Mouse (Mus musculus): ENCODE data around the gene Trappc12.

Gene Trappc12

DNA sequence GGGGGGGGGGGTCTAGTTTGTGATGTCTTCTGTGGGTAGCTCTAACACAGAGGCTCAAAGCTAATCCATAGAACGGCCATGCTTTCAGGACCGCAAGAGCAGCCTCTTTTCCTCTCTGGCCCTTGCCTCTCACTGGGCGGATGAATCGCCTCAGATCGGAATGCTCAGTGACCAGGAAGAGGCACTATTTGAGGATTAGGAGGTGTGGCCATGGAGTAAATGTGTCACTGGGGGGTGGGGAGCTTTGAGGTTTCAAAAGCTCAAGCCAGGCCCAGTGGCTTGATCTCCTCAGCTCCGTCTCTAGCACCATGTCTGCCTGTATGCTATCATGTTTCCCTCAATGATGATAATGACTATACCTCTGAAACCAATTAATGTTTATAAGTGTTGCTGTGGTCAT is 61.3 kb downstream of the Trappc12 start:
- DNase-seq (ENCODE audit: low spot score): no peak

DNA sequence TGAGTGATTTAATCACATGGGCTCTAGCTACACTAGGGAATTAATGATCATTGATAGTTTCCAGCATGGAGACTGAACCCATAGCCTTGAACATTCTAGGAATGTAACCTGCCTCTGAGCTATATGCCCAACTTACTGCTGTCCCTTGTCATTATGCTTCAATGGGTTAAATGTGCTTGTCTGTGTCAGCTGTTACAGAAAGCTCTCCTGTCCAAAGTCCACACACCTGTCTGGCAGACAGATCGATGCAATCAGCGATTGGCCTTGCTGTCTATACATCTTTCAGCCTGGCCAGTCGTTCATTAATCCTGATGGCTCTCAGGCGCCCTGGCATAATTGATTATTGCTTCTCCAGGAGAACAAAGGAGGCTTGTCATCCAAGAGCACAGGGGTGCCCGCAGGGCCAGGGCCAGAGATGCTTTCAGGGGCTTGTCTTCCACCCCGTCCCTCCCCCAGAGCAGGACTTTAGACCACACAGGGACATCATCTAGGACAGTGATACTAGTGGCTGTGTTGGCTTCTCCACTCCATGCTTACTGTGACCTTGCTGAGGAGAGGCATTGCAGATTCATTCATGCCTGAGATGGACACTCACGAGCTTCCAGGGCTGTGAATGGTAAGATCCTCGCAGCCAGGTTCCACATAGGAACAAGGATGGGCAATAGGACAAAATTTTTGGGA is 63.9 kb downstream of the Trappc12 start:
- no peak for DNase-seq (ENCODE audit: low spot score)

GRCm38 (mm10) chr12:28685771-28686170 is 64.5 kb downstream of the Trappc12 start:
- no peak for DNase-seq (ENCODE audit: low spot score)

DNA sequence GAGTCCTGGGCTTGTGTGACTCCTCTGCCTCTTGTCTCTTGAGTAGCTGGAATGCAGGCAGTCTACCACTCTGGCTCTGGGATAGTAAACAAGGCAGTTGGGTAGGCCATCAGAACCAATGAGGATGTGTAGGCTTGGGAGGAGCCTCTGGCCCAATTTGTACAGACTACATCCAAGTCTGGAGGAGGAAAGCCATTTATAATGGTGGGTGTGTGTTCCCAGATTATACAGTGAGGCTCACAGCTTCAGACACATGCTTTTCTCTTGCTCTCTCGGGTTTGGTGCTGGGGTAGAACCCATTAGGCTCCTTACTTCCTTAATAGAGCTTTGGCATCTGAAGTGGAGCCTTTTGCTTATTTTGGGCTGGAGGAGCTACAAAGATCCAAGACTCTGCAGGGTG is 65.6 kb downstream of the Trappc12 start:
- no peak for DNase-seq (ENCODE audit: low spot score)

DNA sequence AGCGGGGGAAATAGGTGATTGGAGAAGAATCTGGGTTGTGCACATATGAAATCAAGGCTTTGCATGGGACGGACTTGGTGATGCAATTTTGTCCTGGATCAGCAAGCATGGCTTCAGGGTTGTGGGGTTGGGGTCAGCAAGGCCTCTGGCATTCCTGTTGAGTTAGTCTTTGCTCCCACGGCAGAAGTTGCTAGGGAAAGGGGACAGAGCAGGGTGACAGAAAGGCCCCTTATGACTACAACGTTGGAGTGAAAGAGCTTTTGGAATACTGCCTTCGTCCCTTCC is 74.4 kb downstream of the Trappc12 start:
- no peak for DNase-seq (ENCODE audit: low spot score)

DNA sequence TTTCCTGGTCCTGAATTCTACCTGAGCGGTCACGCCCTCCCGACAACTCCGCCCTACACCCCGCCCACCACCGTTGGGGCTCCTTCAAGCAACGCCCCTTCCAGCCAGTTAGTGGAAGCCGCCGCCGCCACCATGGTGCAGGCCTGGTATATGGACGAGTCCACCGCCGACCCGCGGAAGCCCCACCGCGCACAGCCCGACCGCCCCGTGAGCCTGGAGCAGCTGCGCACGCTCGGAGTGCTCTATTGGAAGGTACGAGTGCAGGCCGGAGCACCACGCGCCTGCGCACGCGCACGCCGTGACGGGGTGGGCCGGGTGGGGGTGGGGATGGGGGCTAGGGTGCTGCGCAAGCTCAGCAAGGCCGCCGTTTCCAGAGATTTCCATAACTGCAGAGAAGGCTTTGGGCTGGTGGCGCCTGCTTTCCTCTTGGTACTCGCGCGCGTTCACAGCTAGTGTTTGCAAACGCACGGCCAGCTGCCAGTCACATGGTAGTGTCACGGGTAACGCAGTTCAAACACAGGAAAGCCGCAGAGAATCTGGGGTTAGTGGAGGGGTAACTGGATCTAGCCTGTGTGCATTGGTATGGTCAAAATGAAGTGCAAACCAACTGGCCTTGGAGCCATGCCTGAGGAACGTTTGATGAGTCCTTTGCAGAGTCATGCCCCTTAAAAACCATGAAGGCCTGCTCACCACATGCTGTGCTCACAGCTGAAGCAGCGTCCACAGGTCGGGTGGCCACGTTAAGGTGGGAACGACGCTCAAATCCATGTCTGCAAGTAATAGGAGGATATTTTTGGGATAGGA is 74.9 kb downstream of the Trappc12 start, which contains the start of gene Adi1:
Gene Adi1 (plus strand): TSS at position 111 of the 804 bp plus-strand sequence.
- DNase-seq (ENCODE audit: low spot score): peak; percentile 57

GRCm38 (mm10) chr12:28674038-28674720 is 76.1 kb downstream of the Trappc12 start:
- DNase-seq (ENCODE audit: low spot score): peak; percentile 11

GRCm38 (mm10) chr12:28667287-28667686 is 83.0 kb downstream of the Trappc12 start:
- no peak for DNase-seq (ENCODE audit: low spot score)

- no peak for DNase-seq (ENCODE audit: low spot score)
These were observed 83.5 kb downstream of the Trappc12 start for GRCm38 (mm10) chr12:28666734-28667133.

DNA sequence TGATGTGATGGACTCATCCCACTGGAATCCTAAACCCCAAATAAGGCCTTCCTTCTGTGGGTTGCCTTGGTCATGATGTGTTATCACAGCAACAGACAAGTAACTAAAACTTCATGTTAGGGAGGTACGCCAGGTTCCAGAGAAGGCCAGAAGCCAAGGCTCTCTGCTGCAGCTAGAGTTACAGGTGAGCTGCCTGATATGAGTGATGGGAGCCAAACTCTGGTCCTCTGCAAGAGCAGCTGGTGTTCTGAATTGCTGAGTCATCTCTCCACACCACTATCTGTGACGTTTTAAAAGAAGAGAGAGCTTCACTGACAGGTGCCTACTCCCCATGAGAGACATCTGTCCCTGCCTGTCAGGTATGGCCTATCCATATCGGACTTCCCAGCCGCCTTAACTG is 87.6 kb downstream of the Trappc12 start:
- no peak for DNase-seq (ENCODE audit: low spot score)

DNA sequence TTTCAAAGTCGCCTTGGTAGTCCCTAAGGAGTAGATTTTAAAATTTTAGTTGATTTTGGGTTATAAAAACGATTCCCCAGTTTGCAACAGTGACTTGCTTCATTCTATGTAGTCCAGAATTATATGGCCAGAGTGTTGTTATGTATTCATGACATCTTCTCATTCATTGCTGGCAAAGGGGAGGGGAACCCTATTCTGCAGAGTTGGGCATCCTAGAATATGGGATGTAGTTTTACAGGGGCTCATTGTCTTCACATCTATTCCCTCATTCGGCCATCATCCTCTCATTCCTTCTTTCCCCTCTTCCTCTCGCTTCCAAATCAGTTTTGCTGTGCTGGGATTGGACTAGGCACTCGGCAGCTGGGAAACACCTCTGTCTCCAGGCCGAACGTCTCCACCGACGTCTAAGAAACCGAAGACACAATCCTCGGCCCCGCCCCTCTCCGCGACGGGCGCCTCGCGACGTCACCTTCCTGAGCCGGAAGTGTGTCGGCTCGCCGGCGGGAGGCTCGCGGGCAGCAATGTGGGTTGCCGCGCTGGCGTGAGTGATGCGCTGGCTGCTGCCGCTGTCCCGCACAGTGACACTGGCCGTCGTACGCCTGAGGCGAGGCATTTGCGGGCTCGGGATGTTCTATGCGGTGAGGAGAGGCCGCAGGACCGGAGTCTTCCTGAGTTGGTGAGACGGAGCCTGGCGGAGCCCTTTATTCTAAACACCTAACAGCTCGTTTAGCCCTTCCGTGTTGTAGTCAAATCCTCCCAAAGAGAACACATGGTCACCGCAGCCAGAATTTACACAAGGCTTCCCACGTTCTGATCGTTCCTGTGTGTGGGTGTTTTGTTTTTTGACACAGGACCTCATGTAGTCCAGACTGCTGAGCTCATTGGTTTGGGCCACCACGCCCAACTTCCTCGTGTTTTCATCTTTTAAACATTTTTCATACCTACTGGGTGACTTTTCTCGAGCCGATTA is 100.8 kb downstream of the Trappc12 start, which contains the start of gene Rnaseh1:
Gene Rnaseh1 (plus strand): TSS at position 462 of the 970 bp plus-strand sequence.
- peak; percentile 84 for DNase-seq (ENCODE audit: low spot score)
